Mouse (Mus musculus) adrenal gland, postnatal 14 days (tissue): ENCODE measurements around the gene Arhgef28. TPM values are rescaled to one million over a fixed set of nuclear protein-coding genes. Genes with fewer than 3 reads are reported as not detected.

Experiments used
- DNase-seq: peaks from one replicate; pipeline ENCODE4 v3.0.0; 2021; ENCODE audit warnings: mixed read lengths
- long read RNA-seq, 2 experiments: library from polyadenylated mRNA; stranded (forward); transcript quantifications; one replicate each; pipeline ENCODE4 v2.0.0; 2021
- total RNA-seq: library from RNA; stranded (reverse); gene quantifications from 2 replicates; pipeline ENCODE4 v1.2.3, GENCODE M21; 2021

The Arhgef28 gene
- 19.5 and 25.9 TPM in 2 replicates for total RNA-seq
- long read RNA-seq, experiment 1, full-length matches to known transcripts, result 2 of 8 reads
- long read RNA-seq, experiment 1, partial matches to known transcripts, result 3 of 8 reads
- long read RNA-seq, experiment 1, other reads (novel, unspliced or antisense), result 3 of 8 reads
- long read RNA-seq, experiment 2, full-length matches to known transcripts, result 4 of 9 reads
- long read RNA-seq, experiment 2, partial matches to known transcripts, result 4 of 9 reads
- long read RNA-seq, experiment 2, other reads (novel, unspliced or antisense), result 1 of 9 reads

GRCm38 (mm10) chr13:98205771-98206545 lies at the start of gene Arhgef28:
Gene Arhgef28 (minus strand): TSS chr13:98206439.
- peak; percentile 90 for DNase-seq

GRCm38 (mm10) chr13:98254921-98255320 lies 48.7 kb upstream of the Arhgef28 start:
- DNase-seq, result no peak

GRCm38 (mm10) chr13:98249594-98249993 lies 43.4 kb upstream of the Arhgef28 start:
- DNase-seq, result no peak

- DNase-seq, result no peak
Measured at GRCm38 (mm10) chr13:98245386-98245785, 39.1 kb upstream of the Arhgef28 start.

DNA sequence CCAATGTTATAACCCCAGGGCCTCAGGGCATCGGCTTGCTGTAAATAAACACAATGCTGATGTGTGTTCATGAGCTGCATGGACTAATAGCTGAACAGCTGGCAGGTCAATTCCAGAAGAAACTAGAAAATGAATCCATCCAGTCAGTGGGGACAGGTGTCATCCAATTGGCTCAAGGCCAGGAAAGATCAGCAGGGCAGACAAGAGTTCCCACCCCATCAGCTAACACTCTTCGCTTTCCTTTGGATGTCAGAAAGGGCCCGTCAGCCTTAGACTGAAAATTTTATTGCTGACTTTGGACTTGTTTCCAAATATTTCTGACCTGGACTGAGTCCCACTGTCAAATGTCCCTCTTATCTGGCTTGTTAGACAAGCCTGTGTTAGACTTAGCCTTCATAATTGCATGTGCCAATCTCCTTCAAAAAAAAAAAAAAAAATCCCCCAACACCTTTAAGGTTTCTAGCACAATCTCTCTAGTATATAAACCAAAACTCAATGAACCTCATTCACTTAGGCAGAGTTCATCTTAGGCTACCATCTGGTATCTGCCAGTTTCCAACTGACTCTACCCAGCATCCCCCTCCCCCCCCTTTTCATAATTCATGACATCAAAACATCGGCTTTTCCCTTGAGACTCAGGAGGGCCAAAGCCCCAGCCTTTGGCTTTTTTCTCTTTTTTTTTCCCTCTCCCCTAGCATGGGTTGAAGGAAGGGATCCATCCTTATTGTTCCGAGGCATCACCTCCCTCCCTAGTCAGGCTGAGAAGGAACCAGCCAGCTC lies 38.5 kb upstream of the Arhgef28 start:
- peak; percentile 34 for DNase-seq

GRCm38 (mm10) chr13:98241531-98242282 lies 35.5 kb upstream of the Arhgef28 start:
- DNase-seq, result peak; percentile 70

DNA sequence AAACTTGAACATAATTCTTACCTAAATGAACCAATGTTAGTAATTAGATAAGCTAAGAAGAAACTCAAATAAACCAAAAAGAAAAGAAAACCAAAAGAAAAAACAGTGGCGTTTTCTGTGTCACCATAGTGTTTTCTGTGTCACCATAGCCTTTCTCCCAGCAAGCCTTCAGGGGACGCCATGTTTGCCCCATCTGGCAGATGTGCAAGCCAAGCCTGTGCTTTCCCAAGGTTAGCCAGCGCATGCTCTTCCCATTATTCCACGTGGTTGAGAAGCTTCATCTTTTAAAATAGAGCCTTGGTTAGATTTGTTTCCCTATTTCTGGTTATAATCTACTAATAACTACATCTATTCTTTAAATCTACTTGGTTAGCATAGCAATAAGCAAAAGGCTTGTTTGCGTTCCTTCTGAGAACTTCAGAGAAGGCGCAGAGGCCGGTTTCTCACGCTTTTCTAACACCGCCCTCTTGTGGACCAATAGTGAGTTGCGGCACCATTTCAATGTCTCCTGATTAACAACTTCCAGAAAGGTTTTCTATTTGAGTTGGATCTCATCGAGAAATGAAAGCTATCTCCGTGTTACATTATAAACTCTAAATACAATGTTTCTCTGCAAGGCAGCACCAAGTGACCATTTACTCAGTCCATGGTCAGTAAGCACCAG lies 33.9 kb upstream of the Arhgef28 start:
- peak; percentile 78 for DNase-seq

- no peak for DNase-seq
Measured at GRCm38 (mm10) chr13:98235451-98235850, 29.2 kb upstream of the Arhgef28 start.

- no peak for DNase-seq
Measured at GRCm38 (mm10) chr13:98230511-98230910, 24.3 kb upstream of the Arhgef28 start.

DNA sequence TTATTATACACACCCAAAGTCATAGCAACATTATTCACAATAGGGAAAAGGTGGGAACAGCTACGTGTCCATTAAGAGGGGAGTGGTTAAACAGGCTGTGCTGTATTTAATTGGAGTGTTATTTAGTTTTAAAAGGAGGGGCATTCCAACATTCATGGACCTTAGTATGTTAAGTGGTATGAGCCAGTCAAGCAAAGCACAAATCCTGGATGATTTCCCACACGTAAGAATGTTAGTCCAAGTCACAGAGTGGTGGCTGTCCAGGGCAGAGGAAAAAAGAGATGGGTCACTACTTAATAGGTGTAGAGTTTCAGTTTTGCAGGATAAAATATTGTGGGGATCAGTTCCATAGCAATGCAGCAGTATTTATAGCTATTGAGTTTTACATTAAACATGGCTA lies 20.0 kb upstream of the Arhgef28 start:
- no peak for DNase-seq

DNA sequence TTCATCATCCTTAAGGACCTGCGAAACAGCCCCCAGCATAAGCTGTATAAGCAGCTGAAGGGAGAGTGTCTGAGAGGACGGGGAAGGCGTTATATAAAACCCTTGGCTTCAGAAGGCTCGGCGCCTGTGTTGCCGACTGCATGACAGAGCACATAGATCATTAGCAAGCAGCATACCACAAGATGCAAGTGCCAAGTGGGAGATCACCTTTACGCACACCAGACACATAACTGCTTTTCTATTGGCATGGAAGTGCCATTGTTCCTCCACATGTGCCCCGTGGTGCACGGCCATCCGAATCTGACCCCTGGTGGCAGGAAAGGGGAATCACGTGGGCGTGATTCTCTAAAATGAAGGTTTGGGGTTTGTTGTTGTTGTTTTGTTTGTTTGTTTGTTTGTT lies 16.6 kb upstream of the Arhgef28 start:
- peak; percentile 68 for DNase-seq

DNA sequence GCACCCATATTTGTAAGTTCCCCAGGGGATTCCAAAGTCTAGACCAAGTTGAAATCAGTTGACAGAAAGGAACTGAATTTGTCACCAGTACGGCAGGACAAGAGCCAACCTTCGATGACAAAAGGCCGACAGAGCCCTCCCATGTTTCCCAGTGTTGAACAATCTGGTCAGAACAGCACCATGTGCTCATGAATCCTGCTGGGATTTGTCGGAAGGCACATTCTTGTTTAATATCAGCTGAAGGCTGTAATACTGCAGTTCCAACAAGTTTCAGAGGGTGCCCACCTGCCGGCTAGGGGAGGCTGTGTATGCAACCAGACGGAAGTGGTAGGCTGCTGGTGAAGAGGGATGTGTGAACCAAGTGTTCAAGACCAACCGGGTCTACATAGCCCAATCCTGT lies 3.9 kb upstream of the Arhgef28 start:
- no peak for DNase-seq

DNA sequence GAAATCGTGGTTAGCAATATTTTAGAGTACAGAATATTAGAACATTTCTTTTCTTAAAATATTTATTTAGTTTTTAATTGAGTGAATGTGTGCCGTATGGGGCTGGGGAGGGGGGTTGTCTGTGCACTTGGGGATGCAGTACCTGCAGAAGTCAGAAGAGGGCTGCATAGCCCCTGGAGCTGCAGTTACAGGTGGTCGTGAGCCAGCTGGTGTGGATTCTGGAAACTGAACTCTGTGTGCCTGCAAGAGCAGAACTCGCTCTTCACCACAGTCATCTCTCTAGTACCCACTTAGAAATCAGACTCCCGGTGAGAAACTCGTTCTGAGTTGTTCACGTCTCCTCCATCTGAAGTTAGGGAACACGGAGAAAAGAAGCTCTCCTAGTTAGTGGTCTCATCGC lies 2.6 kb upstream of the Arhgef28 start:
- DNase-seq, result no peak

DNA sequence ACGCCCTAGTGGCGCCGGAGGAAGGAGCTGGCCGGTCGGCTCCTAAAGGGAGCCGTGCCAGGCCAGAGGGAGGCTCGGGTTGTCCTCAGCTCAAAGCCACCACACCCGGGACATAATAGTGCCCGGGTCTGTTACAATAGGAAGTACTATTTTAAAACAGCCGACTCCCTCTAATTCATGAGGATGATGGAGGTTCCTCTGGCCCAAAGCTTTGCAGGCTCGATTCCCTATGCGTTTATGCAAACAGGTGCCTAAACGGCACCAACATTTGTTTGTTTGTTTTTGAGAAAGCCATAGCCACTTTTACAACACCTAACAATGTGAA lies 269 bp upstream of the Arhgef28 start:
- no peak for DNase-seq

DNA sequence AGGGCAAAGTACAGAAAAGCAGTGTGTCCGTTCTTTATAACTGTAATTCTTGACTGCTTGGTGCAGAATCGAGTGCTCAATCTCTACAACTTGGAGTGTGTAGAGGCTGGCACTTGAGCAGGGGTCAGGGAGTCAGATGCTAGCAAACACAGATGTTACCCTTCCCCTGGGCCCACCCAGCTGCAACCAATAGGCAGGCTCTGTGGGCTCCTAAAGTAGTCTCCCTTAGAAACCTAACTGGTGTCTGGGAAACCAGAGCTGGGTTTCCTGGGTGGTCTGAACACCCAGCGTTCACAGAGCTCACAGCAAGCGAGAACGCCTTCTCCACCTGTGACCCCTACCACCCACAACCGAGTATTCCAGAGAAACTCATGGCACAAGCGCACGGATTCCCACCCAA lies 1.1 kb downstream of the Arhgef28 start:
- DNase-seq, result peak; percentile 9

GRCm38 (mm10) chr13:98204371-98204770 lies 1.9 kb downstream of the Arhgef28 start:
- DNase-seq, result no peak

DNA sequence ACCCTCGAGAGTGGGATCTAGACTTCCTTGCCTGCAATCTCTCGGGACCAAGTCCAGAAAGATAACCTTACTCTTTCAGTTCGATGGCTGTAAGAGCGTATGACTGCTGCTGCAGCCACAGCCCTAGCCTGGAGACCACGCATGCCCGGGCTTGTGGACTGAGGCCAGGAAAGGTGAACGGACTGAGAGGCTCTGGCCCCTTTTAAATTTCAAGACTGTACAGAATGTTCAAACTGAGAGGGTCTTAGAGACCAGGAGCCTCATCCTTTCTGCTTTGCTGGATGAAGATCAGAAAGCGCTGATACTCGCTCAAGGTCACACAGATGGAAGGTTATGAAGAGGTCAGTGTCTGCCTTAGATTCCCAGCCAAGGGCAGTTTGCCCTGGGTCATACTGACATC lies 4.8 kb downstream of the Arhgef28 start:
- DNase-seq, result peak; percentile 20

DNA sequence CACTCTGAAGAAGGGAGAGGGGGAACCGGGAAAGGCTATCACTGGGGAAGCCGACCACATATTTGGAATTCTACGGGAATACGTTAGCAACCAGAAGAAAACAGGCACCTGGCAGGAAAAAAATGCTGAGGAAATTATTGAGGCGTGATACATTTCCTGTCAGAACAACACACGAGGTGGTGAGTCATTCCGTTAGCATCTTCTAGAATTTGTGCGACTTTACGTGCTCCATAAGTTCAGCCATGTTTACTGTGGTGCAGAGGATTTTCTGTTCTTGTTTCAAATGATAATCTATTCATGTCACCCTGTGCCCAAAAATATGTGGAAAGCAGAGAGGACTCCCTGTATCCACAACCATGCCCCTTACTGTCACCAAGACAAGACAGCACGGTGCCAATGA lies 13.6 kb downstream of the Arhgef28 start:
- no peak for DNase-seq

- no peak for DNase-seq
Measured at GRCm38 (mm10) chr13:98188500-98188899, 17.7 kb downstream of the Arhgef28 start.

- no peak for DNase-seq
Measured at GRCm38 (mm10) chr13:98187904-98188303, 18.3 kb downstream of the Arhgef28 start.

DNA sequence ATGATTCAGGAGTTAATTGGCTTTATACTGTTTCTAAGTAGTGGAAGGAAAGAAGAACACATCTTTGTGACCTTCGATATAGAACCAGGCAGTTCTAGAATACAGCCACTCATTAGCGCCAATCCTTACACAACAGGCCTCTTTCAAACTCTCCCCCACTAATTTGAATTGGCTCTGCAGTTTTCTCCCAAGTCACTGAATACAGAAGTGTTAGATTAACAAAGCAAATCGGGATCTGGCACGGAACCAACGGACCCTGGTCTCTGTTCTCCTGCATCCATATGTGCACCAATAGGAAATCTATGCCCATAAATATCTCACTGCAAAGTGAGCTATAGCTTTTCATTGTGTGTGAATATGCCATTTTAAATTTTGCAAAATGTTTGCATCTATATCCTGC lies 20.1 kb downstream of the Arhgef28 start:
- DNase-seq, result no peak

- DNase-seq, result no peak
Measured at GRCm38 (mm10) chr13:98184632-98185031, 21.6 kb downstream of the Arhgef28 start.
